Mouse (Mus musculus) left cerebral cortex, postnatal 10 days (tissue): Measurements from ENCODE around the gene Apol7b. TPM values are rescaled to one million over a fixed set of nuclear protein-coding genes. Genes with fewer than 3 reads are reported as not detected.
"Not testable (repeated sequence)": the region's sequence is repeated elsewhere in the genome, so short reads cannot be mapped to it uniquely, and the experiment has no call there.

Experiments
- DNase-seq, 2 experiments: peaks; one replicate each; pipeline ENCODE4 v3.0.0; 2021 to 2022; ENCODE audit warnings: low spot score in 2 of 2, mixed read lengths in 1 of 2; ENCODE audit errors: extremely low spot score in 1 of 2
- intact Hi-C: fragments of 180-260 bp; cut with DNase I; formaldehyde crosslinking; loops from one replicate; pipeline ENCODE4 v1.15.1; 2025
- total RNA-seq, 2 experiments: library from RNA; stranded (reverse); gene quantifications; 2 replicates each; pipeline ENCODE4 v1.2.3; 2021

The Apol7b gene
- under 1 TPM in 1 of 2 experiments, not detected in 1; 0.32 TPM for total RNA-seq

GRCm38 (mm10) chr15:77447392-77447791, at the start of gene Apol7b:
Gene Apol7b, minus strand, starts transcription at chr15:77447492.
- DNase-seq, intact Hi-C loops: not testable (repeated sequence)

- intact Hi-C loops, result not testable (repeated sequence)
Observed at GRCm38 (mm10) chr15:77494694-77495093, 47.4 kb upstream of the Apol7b start.

GRCm38 (mm10) chr15:77493181-77493580, 45.9 kb upstream of the Apol7b start:
- intact Hi-C loops, DNase-seq: not testable (repeated sequence)

More at GRCm38 (mm10) chr15:77494694-77495093, 47.4 kb upstream of the Apol7b start:
- not testable (repeated sequence) for DNase-seq

- intact Hi-C loops, result no loop called here
- no peak for DNase-seq
Observed at GRCm38 (mm10) chr15:77482140-77482794, 35.0 kb upstream of the Apol7b start.

DNA sequence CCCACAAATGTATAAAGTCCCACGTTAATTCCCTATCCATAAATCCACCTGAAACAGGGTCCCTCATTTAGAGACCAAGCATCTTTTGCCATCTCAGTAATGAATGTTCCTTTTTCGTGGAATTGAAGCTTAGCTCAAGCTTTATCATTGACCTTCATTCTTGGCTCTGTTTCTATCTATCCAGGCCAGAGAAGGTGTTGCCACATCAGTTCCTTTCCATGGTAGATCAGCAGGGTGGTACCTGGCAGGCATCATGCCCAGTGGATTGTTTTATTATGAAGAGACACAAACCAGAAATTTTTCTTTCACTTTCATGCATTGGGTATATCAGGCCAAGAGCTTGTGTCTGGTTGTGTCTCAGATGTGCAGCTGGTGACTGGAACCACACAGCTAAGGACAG, 29.4 kb upstream of the Apol7b start, which contains the start of gene Apol10a:
Apol10a (plus strand) TSS at position 355 of the 400 bp plus-strand sequence.
- intact Hi-C loops, result not testable (repeated sequence)

DNA sequence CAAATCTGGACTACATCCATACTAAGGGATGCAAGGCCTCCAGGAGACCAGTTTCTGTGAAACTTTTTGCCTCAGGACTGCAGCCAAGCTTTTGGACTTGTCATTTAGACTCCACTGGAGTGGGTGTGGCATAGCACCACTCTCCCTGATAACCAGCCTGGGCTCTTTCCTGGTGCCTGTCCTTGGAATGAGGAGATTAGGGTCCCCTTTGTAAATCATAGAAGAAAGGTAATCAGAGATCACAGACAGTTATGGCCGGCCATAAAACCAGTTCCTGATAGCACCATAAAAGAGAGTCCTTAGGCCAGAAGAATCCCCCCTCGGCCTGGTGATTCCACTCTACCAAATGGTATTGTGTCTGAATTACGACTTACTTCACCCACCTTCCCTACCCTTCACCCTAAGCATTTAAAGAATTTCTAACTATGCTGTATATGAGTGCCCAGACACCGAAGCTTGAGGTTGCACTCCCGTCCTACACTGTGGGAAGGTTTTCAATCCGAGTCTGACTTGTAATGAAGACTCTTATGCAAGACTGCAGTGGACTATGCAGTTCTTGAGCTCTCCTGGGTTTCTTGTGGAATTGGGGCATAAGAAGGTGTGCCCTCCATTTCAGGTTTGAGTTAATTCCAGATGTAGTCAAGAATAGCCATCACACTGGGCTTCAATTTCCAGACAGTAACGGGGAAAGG, 27.6 kb upstream of the Apol7b start:
- intact Hi-C loops, DNase-seq: not testable (repeated sequence)

More for the DNA sequence above, 29.4 kb upstream of the Apol7b start, which contains the start of gene Apol10a:
- DNase-seq, result not testable (repeated sequence)

GRCm38 (mm10) chr15:77449927-77450326, 2.6 kb upstream of the Apol7b start:
- DNase-seq, intact Hi-C loops: not testable (repeated sequence)

DNA sequence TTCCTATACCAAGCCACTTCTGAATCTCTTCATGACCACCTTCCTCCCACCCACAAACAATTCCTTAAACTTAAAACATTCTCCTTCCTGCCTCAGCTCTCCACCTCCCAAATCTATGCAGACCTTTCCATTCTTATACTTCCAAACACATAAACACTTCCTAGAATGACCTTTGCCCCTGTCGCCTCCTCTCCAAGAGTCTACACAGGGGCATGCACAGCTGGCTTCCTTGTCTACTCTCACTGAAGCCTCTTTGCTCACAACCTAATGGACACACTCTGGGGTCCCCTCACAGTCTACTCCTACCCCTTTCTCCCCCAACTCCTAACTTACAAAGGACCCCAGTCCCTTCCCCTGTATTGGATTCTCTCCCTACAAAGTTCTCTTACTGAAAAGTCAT, 1.6 kb downstream of the Apol7b start:
- DNase-seq, intact Hi-C loops: not testable (repeated sequence)

DNA sequence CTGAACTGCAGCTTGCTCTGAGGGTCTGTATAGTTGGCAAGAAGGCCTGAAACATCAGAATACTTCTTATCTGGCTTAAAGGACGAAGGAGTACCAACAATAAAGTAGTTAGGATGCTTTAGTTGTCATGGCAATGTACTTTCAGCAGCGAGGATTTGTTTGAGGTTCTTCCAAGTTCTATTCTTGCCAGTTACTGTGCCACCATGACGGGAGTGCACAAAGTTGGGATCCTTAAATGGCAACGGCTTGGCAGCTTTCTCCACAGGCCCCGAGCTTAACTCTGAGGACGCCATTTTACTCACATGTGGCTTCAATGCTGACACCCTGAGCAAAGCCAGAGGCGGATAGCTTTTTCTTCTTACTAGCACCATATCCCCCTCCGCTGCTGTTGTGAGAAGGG, 2.5 kb downstream of the Apol7b start:
- intact Hi-C loops, result not testable (repeated sequence)

GRCm38 (mm10) chr15:77428690-77429448, 18.4 kb downstream of the Apol7b start:
- intact Hi-C loops, DNase-seq: not testable (repeated sequence)

More for the DNA sequence above, 2.5 kb downstream of the Apol7b start:
- peak; percentile 27 to 70 for DNase-seq

DNA sequence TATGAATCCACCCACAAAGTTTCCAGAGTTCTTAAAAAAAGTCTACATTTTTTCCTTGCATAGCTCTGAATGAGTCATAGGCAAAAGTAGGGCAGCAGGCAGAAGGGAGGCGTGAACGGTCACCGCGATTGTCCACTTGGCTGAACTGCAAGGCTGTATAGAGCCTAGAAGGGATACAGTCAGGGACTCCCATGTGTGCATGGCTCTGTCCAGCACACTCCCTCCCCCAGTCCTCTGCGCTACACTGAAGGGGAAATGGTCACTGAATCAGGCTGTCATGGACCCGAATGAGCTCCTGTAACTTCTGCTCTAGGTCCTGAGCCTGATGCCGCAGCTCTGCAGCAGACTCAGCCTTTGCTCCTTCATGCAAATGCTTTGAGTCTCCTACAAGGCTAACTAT, 24.4 kb downstream of the Apol7b start:
- intact Hi-C loops, DNase-seq: not testable (repeated sequence)

DNA sequence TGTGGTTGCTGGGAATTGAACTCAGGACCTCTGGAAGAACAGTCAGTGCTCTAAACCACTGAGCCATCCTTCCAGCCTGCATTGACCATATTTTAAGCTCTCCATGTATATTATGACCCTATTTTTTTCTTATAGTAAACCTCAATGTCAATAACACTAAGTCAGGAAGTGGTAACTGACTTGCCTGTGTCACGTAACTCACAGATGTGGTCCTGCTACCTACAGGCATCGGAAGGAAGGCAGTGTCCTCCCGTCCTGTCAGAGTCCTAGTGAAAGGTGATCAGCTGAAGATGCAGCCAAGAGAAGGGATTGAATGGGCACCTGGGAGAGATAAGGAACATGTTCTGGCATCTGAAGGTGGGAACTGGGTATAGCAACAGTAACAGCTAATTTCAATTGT, 27.6 kb downstream of the Apol7b start:
- DNase-seq, intact Hi-C loops: not testable (repeated sequence)

GRCm38 (mm10) chr15:77416655-77417333, 30.5 kb downstream of the Apol7b start:
- intact Hi-C loops, DNase-seq: not testable (repeated sequence)

- intact Hi-C loops, DNase-seq: not testable (repeated sequence)
Observed at GRCm38 (mm10) chr15:77415653-77416052, 31.6 kb downstream of the Apol7b start.

DNA sequence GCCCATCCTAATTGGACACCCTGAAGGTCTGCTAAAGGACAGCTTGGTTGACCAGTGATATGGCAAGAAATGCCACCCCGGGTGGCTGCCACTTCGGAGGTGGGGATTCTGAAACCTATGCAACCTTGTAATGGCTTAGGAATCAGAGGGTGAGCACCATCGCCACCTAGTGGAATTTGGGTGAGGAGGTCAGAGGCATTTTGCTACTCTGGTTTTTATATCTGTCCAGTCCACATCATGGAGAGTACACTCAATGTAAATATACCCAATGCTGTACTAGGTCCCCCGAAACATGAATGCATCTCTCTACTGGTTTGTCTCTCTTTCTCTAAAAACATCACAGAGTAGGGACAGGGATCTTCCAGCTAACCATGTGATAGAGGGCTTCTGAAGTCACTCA, 34.6 kb downstream of the Apol7b start:
- intact Hi-C loops, DNase-seq: not testable (repeated sequence)

- DNase-seq, intact Hi-C loops: not testable (repeated sequence)
Observed at GRCm38 (mm10) chr15:77411035-77411434, 36.3 kb downstream of the Apol7b start, which contains the start of gene Apol9a. Gene Apol9a, minus strand, starts transcription at chr15:77411135.

DNA sequence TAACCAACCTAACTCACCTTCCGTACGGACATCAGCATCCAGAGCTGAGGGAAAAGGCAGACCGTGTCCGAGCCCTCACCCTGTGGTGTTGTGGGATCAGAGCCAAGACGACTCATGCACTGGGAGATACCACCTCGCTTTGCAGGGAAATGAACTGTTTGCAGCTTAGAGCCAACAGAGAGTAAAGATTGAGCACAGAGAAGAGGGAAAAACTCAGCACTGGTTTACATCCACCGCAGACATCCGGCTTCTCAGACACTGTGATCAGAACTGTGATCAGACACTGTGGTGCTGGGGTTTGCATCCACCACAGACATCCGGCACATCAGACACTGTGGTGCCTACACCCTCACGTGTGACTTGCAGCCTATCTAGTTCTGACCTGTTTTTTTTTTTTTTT, 40.9 kb downstream of the Apol7b start:
- intact Hi-C loops, DNase-seq: not testable (repeated sequence)

- DNase-seq, intact Hi-C loops: not testable (repeated sequence)
Observed at GRCm38 (mm10) chr15:77399027-77399426, 48.3 kb downstream of the Apol7b start, which contains the start of gene Apol7a. Gene Apol7a, minus strand, starts transcription at chr15:77399110.
